Mouse (Mus musculus): ENCODE data around the gene Gm10718. TPM values are rescaled to one million over a fixed set of nuclear protein-coding genes. Genes with fewer than 3 reads are reported as not detected.
A peak's percentile ranks its signal among the peaks of the same experiment; 100 is the strongest.
"Not testable (repeated sequence)": the region's sequence is repeated elsewhere in the genome, so short reads cannot be mapped to it uniquely, and the experiment has no call there.

Gm10718 gene
- polyA plus RNA-seq, 1 experiment from 2014 or later = not detected

DNA sequence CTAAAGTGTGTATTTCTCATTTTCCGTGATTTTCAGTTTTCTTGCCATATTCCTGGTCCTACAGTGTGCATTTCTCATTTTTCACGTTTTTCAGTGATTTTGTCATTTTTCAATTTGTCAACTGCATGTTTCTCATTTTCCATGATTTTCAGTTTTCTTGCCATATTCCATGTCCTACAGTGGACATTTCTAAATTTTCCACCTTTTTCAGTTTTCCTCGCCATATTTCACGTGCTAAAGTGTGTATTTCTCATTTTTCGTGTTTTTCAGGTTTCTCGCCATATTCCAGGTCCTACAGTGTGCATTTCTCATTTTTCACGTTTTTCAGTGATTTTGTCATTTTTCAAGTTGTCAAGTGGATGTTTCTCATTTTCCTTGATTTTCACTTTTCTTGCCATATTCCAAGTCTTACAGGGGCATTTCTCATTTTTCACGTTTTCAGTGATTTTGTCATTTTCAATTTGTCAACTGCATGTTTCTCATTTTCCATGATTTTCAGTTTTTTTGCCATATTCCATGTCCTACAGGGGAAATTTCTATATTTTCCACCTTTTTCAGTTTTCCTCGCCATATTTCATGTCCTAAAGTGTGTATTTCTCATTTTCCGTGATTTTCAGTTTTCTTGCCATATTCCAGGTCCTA is 7.5 kb downstream of the Gm10718 start:
- 56% methylated on average over 2 of the region's 10 CpGs for WGBS
- not testable (repeated sequence) for H3K36me3 ChIP-seq (replicated peaks); H3K27ac ChIP-seq (replicated peaks); H3K9me3 ChIP-seq; H3K27me3 ChIP-seq (replicated peaks; ENCODE audit: low read depth, poor library complexity, severe bottlenecking); H3K4me3 ChIP-seq; H3K4me1 ChIP-seq
- DNase-seq (ENCODE audit: low spot score) = peak; percentile 61

DNA sequence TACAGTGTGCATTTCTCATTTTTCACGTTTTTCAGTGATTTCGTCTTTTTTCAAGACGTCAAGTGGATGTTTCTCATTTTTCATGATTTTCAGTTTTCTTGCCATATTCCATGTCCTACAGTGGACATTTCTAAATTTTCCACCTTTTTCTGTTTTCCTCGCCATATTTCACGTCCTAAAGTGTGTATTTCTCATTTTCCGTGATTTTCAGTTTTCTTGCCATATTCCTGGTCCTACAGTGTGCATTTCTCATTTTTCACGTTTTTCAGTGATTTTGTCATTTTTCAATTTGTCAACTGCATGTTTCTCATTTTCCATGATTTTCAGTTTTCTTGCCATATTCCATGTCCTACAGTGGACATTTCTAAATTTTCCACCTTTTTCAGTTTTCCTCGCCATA is 11.0 kb downstream of the Gm10718 start, which contains the start of gene Gm17535:
Gene Gm17535, plus strand, starts transcription at position 301 of the 400 bp plus-strand sequence.
- not testable (repeated sequence) for H3K9me3 ChIP-seq; H3K4me1 ChIP-seq; DNase-seq (ENCODE audit: low spot score); H3K4me3 ChIP-seq; H3K36me3 ChIP-seq (replicated peaks); H3K27ac ChIP-seq (replicated peaks); H3K27me3 ChIP-seq (replicated peaks; ENCODE audit: low read depth, poor library complexity, severe bottlenecking)
- WGBS = 43% methylated on average over 1 of the region's 8 CpGs

DNA sequence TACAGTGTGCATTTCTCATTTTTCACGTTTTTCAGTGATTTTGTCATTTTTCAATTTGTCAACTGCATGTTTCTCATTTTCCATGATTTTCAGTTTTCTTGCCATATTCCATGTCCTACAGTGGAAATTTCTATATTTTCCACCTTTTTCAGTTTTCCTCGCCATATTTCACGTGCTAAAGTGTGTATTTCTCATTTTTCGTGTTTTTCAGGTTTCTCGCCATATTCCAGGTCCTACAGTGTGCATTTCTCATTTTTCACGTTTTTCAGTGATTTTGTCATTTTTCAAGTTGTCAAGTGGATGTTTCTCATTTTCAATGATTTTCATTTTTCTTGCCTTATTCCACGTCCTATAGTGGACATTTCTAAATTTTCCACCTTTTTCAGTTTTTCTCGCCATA is 13.2 kb downstream of the Gm10718 start, which contains the start of gene Gm10715:
Gene Gm10715, plus strand, starts transcription at position 301 of the 400 bp plus-strand sequence.
- H3K9me3 ChIP-seq; H3K27me3 ChIP-seq (replicated peaks; ENCODE audit: low read depth, poor library complexity, severe bottlenecking); H3K4me3 ChIP-seq; H3K27ac ChIP-seq (replicated peaks); DNase-seq (ENCODE audit: low spot score); H3K4me1 ChIP-seq; H3K36me3 ChIP-seq (replicated peaks): not testable (repeated sequence)
- WGBS = 77% methylated on average over 8 of the region's 8 CpGs

DNA sequence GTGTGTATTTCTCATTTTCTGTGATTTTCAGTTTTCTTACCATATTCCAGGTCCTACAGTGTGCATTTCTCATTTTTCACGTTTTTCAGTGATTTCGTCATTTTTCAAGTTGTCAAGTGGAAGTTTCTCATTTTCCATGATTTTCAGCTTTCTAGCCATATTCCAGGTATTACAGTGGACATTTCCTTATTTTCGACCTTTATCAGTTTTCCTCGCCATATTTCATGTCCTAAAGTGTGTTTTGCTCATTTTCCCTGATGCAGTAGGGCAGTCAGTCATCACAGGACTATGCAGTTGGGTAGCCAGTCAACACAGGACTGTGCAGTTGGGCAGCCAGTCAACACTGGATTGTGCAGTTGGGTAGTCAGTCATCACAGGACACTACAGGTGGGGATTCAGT is 14.8 kb downstream of the Gm10718 start:
- not testable (repeated sequence) for H3K36me3 ChIP-seq (replicated peaks); H3K27me3 ChIP-seq (replicated peaks; ENCODE audit: low read depth, poor library complexity, severe bottlenecking); H3K27ac ChIP-seq (replicated peaks); H3K4me3 ChIP-seq; H3K4me1 ChIP-seq; DNase-seq (ENCODE audit: low spot score)
- whole genome bisulfite sequencing = 67% methylated on average over 4 of the region's 4 CpGs
- H3K9me3 ChIP-seq = peaks cover 15% of the 10 kb centered on the region

Small RNA genes within 50 kb of the gene (microRNA-seq; reads per million reads assigned to microRNA genes)
- gene Mir101c = not detected

Other genes starting within 250 kb of the Gm10718 start
- not detected in 2 replicates for gene Gm10722, start 22.6 kb upstream of the Gm10718 start, polyA plus RNA-seq (2016; fragmentation: Nextera tagmentation; extraction: Ambion mirVana)
- not detected in 2 replicates for gene Gm11168, start 20.2 kb upstream of the Gm10718 start, polyA plus RNA-seq (2016; fragmentation: Nextera tagmentation; extraction: Ambion mirVana)
- gene Gm10721, start 10.4 kb upstream of the Gm10718 start, polyA plus RNA-seq (2016; fragmentation: Nextera tagmentation; extraction: Ambion mirVana) = not detected in 2 replicates
- gene Gm10720, start 7.9 kb upstream of the Gm10718 start, polyA plus RNA-seq (2016; fragmentation: Nextera tagmentation; extraction: Ambion mirVana) = not detected in 2 replicates
- gene Gm10719, start 6.1 kb upstream of the Gm10718 start, polyA plus RNA-seq (2016; fragmentation: Nextera tagmentation; extraction: Ambion mirVana) = not detected in 2 replicates
- gene Gm10717, start 1.9 kb downstream of the Gm10718 start, polyA plus RNA-seq (2016; fragmentation: Nextera tagmentation; extraction: Ambion mirVana) = not detected in 2 replicates
- not detected in 2 replicates for gene Gm17535, start 11.1 kb downstream of the Gm10718 start, polyA plus RNA-seq (2016; fragmentation: Nextera tagmentation; extraction: Ambion mirVana)
- gene Gm10715, start 13.3 kb downstream of the Gm10718 start, polyA plus RNA-seq (2016; fragmentation: Nextera tagmentation; extraction: Ambion mirVana) = not detected in 2 replicates

Measured in embryonic facial prominence, embryonic 10.5 days (tissue).